Mouse (Mus musculus) lung, postnatal 10 days (tissue): ENCODE data around the gene Pdss2.
"Not testable (repeated sequence)": the region's sequence is repeated elsewhere in the genome, so short reads cannot be mapped to it uniquely, and the experiment has no call there.

ENCODE experiments used
- DNase-seq: peaks from one replicate; pipeline ENCODE4 v3.0.0; 2021

Gene Pdss2

GRCm38 (mm10) chr10:43378279-43378678 lies 157.0 kb downstream of the Pdss2 start:
- peak; percentile 54 for DNase-seq

- no peak for DNase-seq
Observed at GRCm38 (mm10) chr10:43378732-43379644, 157.7 kb downstream of the Pdss2 start.

GRCm38 (mm10) chr10:43382660-43383059 lies 161.4 kb downstream of the Pdss2 start:
- no peak for DNase-seq

- DNase-seq, result no peak
Observed at GRCm38 (mm10) chr10:43384623-43385022, 163.3 kb downstream of the Pdss2 start.

- no peak for DNase-seq
Observed at GRCm38 (mm10) chr10:43392921-43393320, 171.6 kb downstream of the Pdss2 start.

GRCm38 (mm10) chr10:43393818-43394217 lies 172.5 kb downstream of the Pdss2 start:
- DNase-seq, result no peak

- DNase-seq, result no peak
Observed at GRCm38 (mm10) chr10:43395824-43396223, 174.5 kb downstream of the Pdss2 start.

GRCm38 (mm10) chr10:43399596-43400316 lies 178.5 kb downstream of the Pdss2 start:
- DNase-seq, result no peak

GRCm38 (mm10) chr10:43406107-43406506 lies 184.8 kb downstream of the Pdss2 start:
- DNase-seq, result no peak

GRCm38 (mm10) chr10:43406885-43407284 lies 185.6 kb downstream of the Pdss2 start:
- peak; percentile 12 for DNase-seq

- no peak for DNase-seq
Observed at GRCm38 (mm10) chr10:43409506-43410230, 188.4 kb downstream of the Pdss2 start.

- DNase-seq, result not testable (repeated sequence)
Observed at GRCm38 (mm10) chr10:43411164-43411563, 189.9 kb downstream of the Pdss2 start.

- DNase-seq, result no peak
Observed at GRCm38 (mm10) chr10:43417346-43417745, 196.1 kb downstream of the Pdss2 start.

GRCm38 (mm10) chr10:43420660-43421413 lies 199.6 kb downstream of the Pdss2 start:
- DNase-seq, result no peak

- DNase-seq, result no peak
Observed at GRCm38 (mm10) chr10:43422061-43422770, 200.9 kb downstream of the Pdss2 start.

GRCm38 (mm10) chr10:43424545-43424944 lies 203.3 kb downstream of the Pdss2 start:
- DNase-seq, result peak; percentile 44

- DNase-seq, result no peak
Observed at GRCm38 (mm10) chr10:43430606-43431005, 209.3 kb downstream of the Pdss2 start.

GRCm38 (mm10) chr10:43434326-43434725 lies 213.0 kb downstream of the Pdss2 start:
- DNase-seq, result no peak

GRCm38 (mm10) chr10:43435757-43436156 lies 214.5 kb downstream of the Pdss2 start:
- DNase-seq, result no peak

GRCm38 (mm10) chr10:43439492-43439941 lies 218.2 kb downstream of the Pdss2 start:
- peak; percentile 14 for DNase-seq

- DNase-seq, result peak; percentile 4
Observed at GRCm38 (mm10) chr10:43440050-43440449, 218.8 kb downstream of the Pdss2 start.
